Comparison of ENCODE assay signal across 13 mouse cellular contexts in the genomic region with DNA sequence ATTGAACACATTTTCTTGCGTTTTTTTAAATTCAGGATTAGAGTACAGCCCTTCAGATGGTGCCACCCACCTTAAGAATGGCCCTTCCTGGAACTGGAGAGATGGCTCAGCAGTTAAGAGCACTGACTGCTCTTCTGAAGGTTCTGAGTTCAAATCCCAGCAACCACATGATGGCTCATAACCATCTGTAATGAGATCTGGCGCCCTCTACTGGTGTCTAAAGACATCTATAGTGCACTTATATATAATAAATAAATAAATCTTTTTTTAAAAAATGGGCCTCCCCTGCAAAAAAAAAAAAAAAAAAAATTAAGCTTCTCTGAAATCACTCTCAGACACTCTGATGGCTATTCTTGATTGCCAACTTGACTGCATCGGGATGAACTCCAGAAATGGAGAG. TPM values are rescaled to one million over a fixed set of nuclear protein-coding genes. Genes with fewer than 3 reads are reported as not detected.
DNase-seq lines count a peak whose midpoint lies in the region; ATAC-seq lines count a peak whose summit lies in the region.
"Had no signal": no experiment of that assay in that cellular context is flagged by ENCODE, and none has a peak within 500 bp of the region (broad histone marks: within the 10 kb centered on the region; RNA-seq: fewer than 3 reads in every experiment).

No protein-coding gene starts in this region.

- H3K9me3 ChIP-seq in hindbrain, embryonic 11.5 days (ENCODE audit: control insufficient read depth, low read length): no peaks in the 10 kb centered on the region
- H3K9me3 ChIP-seq in hindbrain, embryonic 12.5 days (replicated peaks): no peaks in the 10 kb centered on the region
- H3K9me3 ChIP-seq in midbrain, embryonic 14.5 days (ENCODE audit: control insufficient read depth, low read length): no peaks in the 10 kb centered on the region
- H3K9me3 ChIP-seq in midbrain, embryonic 15.5 days: no peaks in the 10 kb centered on the region
- H3K9me3 ChIP-seq: limb, embryonic 15.5 days; stomach, embryonic 15.5 days had no signal

- no peaks in the 10 kb centered on the region for H3K36me3 ChIP-seq in hindbrain, embryonic 11.5 days (ENCODE audit: control insufficient read depth, insufficient read depth, low read length)
- H3K36me3 ChIP-seq in hindbrain, embryonic 12.5 days: no peaks in the 10 kb centered on the region
- H3K36me3 ChIP-seq in midbrain, embryonic 14.5 days (ENCODE audit: control insufficient read depth, insufficient read depth, low read length): no peaks in the 10 kb centered on the region
- H3K36me3 ChIP-seq in midbrain, embryonic 15.5 days (replicated peaks): no peaks in the 10 kb centered on the region
- H3K36me3 ChIP-seq: limb, embryonic 15.5 days; stomach, embryonic 15.5 days had no signal

- peak; percentile 36 for DNase-seq in hindbrain, embryonic 11.5 days (ENCODE audit: low spot score)
- peak; percentile 44 for DNase-seq in midbrain, embryonic 14.5 days
- peak; percentile 42 for DNase-seq in R1 (ENCODE audit: low read depth, low spot score)
- peak; percentile 24 for DNase-seq in retina, postnatal 1 day
- DNase-seq in right cerebral cortex, adult 2 months (ENCODE audit: low spot score in 2 of 2): no peak
- DNase-seq in cerebellum, adult 11-12 months: no peak
- DNase-seq: gastrocnemius, postnatal 10 days; heart, postnatal 10 days had no signal

- ATAC-seq in hindbrain, embryonic 11.5 days (ENCODE audit: low FRiP score): no peak
- ATAC-seq in hindbrain, embryonic 12.5 days (ENCODE audit: low FRiP score): no peak
- ATAC-seq in midbrain, embryonic 14.5 days (ENCODE audit: low FRiP score, low TSS enrichment): no peak
- ATAC-seq in midbrain, embryonic 15.5 days (replicated peaks): no peak

- no peak overlapping the region for H3K4me2 ChIP-seq in hindbrain, embryonic 11.5 days (replicated peaks; ENCODE audit: low read depth, low read length)
- H3K4me2 ChIP-seq in hindbrain, embryonic 12.5 days (replicated peaks): no peak overlapping the region
- no peak overlapping the region for H3K4me2 ChIP-seq in midbrain, embryonic 14.5 days (ENCODE audit: low read length)
- H3K4me2 ChIP-seq in midbrain, embryonic 15.5 days: no peak overlapping the region
- H3K4me2 ChIP-seq: limb, embryonic 15.5 days; stomach, embryonic 15.5 days had no signal

- no peak overlapping the region for H3K4me3 ChIP-seq in hindbrain, embryonic 11.5 days (ENCODE audit: low read depth, low read length)
- no peak overlapping the region for H3K4me3 ChIP-seq in hindbrain, embryonic 12.5 days
- no peak overlapping the region for H3K4me3 ChIP-seq in midbrain, embryonic 14.5 days (replicated peaks; ENCODE audit: low read depth, low read length)
- H3K4me3 ChIP-seq in midbrain, embryonic 15.5 days: no peak overlapping the region
- H3K4me3 ChIP-seq: erythroblast, embryonic 14.5 days; limb, embryonic 15.5 days; stomach, embryonic 15.5 days had no signal

- H3K4me1 ChIP-seq in hindbrain, embryonic 11.5 days (replicated peaks; ENCODE audit: control insufficient read depth, insufficient read depth, low read length): no peaks in the 10 kb centered on the region
- H3K4me1 ChIP-seq in hindbrain, embryonic 12.5 days: no peaks in the 10 kb centered on the region
- no peaks in the 10 kb centered on the region for H3K4me1 ChIP-seq in midbrain, embryonic 14.5 days (ENCODE audit: control insufficient read depth, insufficient read depth, low read length)
- H3K4me1 ChIP-seq in midbrain, embryonic 15.5 days: 0 out of 2 replicates have a peak, but pooled peaks cover 4% of the 10 kb centered on the region
- H3K4me1 ChIP-seq: limb, embryonic 15.5 days; stomach, embryonic 15.5 days had no signal

- H3K27ac ChIP-seq in hindbrain, embryonic 11.5 days (ENCODE audit: low read depth, low read length): no peak overlapping the region
- H3K27ac ChIP-seq in hindbrain, embryonic 12.5 days: no peak overlapping the region
- H3K27ac ChIP-seq in midbrain, embryonic 14.5 days (replicated peaks; ENCODE audit: low read depth, low read length): no peak overlapping the region
- H3K27ac ChIP-seq in midbrain, embryonic 15.5 days: no peak overlapping the region
- H3K27ac ChIP-seq: limb, embryonic 15.5 days; stomach, embryonic 15.5 days had no signal

- H3K27me3 ChIP-seq in hindbrain, embryonic 11.5 days (ENCODE audit: control insufficient read depth, insufficient read depth, low read length): no peaks in the 10 kb centered on the region
- peaks cover 4% of the 10 kb centered on the region; the same call in 1 of the 2 replicates for H3K27me3 ChIP-seq in hindbrain, embryonic 12.5 days
- no peaks in the 10 kb centered on the region for H3K27me3 ChIP-seq in midbrain, embryonic 14.5 days (ENCODE audit: control insufficient read depth, insufficient read depth, low read length)
- no peaks in the 10 kb centered on the region for H3K27me3 ChIP-seq in midbrain, embryonic 15.5 days (replicated peaks)
- H3K27me3 ChIP-seq: stomach, embryonic 15.5 days had no signal

- no peak overlapping the region for H3K9ac ChIP-seq in hindbrain, embryonic 11.5 days (ENCODE audit: low read depth, low read length)
- no peak overlapping the region for H3K9ac ChIP-seq in hindbrain, embryonic 12.5 days
- no peak overlapping the region for H3K9ac ChIP-seq in midbrain, embryonic 14.5 days (replicated peaks; ENCODE audit: low read length)
- no peak overlapping the region for H3K9ac ChIP-seq in midbrain, embryonic 15.5 days
- H3K9ac ChIP-seq: limb, embryonic 15.5 days; stomach, embryonic 15.5 days had no signal

- WGBS in hindbrain, embryonic 11.5 days: 64% methylated on average over 3 of the region's 3 CpGs
- 59% methylated on average over 3 of the region's 3 CpGs for WGBS in hindbrain, embryonic 12.5 days
- 65% methylated on average over 3 of the region's 3 CpGs for WGBS in midbrain, embryonic 14.5 days
- WGBS in midbrain, embryonic 15.5 days: 66% methylated on average over 3 of the region's 3 CpGs

RNA-seq across cellular contexts. Expression of a gene that starts 7.8 kb away (rescaled TPM):
- not detected in 2 replicates for polyA plus RNA-seq in hindbrain, embryonic 11.5 days (2014; fragmentation: Nextera tagmentation; extraction: Ambion mirVana)
- not detected in 2 replicates for polyA plus RNA-seq in hindbrain, embryonic 12.5 days (2016; fragmentation: Nextera tagmentation; extraction: Ambion mirVana)
- not detected in 2 replicates for polyA plus RNA-seq in midbrain, embryonic 14.5 days (2014; fragmentation: Nextera tagmentation; extraction: Ambion mirVana)
- polyA plus RNA-seq in midbrain, embryonic 15.5 days (2015; fragmentation: Nextera tagmentation; extraction: Ambion mirVana): not detected in 2 replicates
- polyA plus RNA-seq: erythroblast, embryonic 14.5 days; limb, embryonic 15.5 days; stomach, embryonic 15.5 days had no signal

RNA-seq across cellular contexts. Expression of a gene that starts 24.6 kb away (rescaled TPM):
- polyA plus RNA-seq in hindbrain, embryonic 11.5 days (2014; fragmentation: Nextera tagmentation; extraction: Ambion mirVana): 28.1 and 33.5 TPM in 2 replicates
- polyA plus RNA-seq in hindbrain, embryonic 12.5 days (2016; fragmentation: Nextera tagmentation; extraction: Ambion mirVana): 70.1 and 70.6 TPM in 2 replicates
- 93.6 and 98.0 TPM in 2 replicates for polyA plus RNA-seq in midbrain, embryonic 14.5 days (2014; fragmentation: Nextera tagmentation; extraction: Ambion mirVana)
- polyA plus RNA-seq in midbrain, embryonic 15.5 days (2015; fragmentation: Nextera tagmentation; extraction: Ambion mirVana): 128 and 136 TPM in 2 replicates

RNA-seq across cellular contexts. Expression of a gene that starts 36.1 kb away (rescaled TPM):
- not detected in 2 replicates for polyA plus RNA-seq in hindbrain, embryonic 11.5 days (2014; fragmentation: Nextera tagmentation; extraction: Ambion mirVana)
- polyA plus RNA-seq in hindbrain, embryonic 12.5 days (2016; fragmentation: Nextera tagmentation; extraction: Ambion mirVana): not detected in 2 replicates
- polyA plus RNA-seq in midbrain, embryonic 14.5 days (2014; fragmentation: Nextera tagmentation; extraction: Ambion mirVana): not detected in 2 replicates
- 0.18 and 0.39 TPM in 2 replicates for polyA plus RNA-seq in midbrain, embryonic 15.5 days (2015; fragmentation: Nextera tagmentation; extraction: Ambion mirVana)
- polyA plus RNA-seq: erythroblast, embryonic 14.5 days; limb, embryonic 15.5 days had no signal

Comparison
In these comparisons a context has a peak if more than half of its experiments do, and no peak if none do; other contexts are left out.
1. DNase-seq: peak in hindbrain, embryonic 11.5 days (single experiment), midbrain, embryonic 14.5 days (single experiment), R1 (single experiment) and retina, postnatal 1 day (single experiment); none in right cerebral cortex, adult 2 months (0 of 2) and cerebellum, adult 11-12 months (single experiment).